Mouse (Mus musculus): ENCODE results near the gene 1700122O11Rik.

DNA sequence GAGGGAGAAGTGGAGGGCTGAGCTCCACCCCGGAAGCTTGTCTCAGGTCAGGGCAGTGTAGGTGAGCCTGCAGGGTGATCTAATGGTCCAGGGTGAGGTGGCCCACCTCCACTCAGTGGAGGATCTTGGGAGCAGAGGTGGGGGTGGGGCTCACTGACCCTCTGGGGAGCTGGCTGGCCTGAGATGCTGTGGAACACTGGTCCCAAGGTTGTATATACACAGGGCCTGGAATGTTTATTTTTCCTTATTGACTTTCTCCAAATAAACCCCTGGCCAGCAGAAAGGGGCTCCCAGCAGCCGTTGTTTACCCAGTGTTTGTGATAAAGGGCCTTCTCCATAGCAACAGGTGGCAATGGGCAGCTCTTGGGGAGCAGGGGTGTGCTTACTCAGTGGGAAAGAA lies 18.5 kb downstream of the 1700122O11Rik start:
- TF ChIP-seq POLR2A (IDR thresholded peaks at IDR 0.05; ENCODE audit: borderline replicate concordance, extremely low read depth, insufficient read depth, insufficient read length, poor library complexity, severe bottlenecking): no peak
- no peak for TF ChIP-seq CTCF (IDR thresholded peaks at IDR 0.05; ENCODE audit: borderline replicate concordance, extremely low read depth, insufficient read depth, insufficient read length)
